Mouse (Mus musculus) testis, adult 2 months (tissue): ENCODE measurements around the gene Ttbk2.

Experiments used
- CTCF ChIP-seq: fragments of 200-500 bp; IDR thresholded peaks from 2 replicates; pipeline ENCODE4 v1.5.1; 2012; ENCODE audit warnings: low read depth, mild to moderate bottlenecking, inconsistent platforms, low read length, moderate library complexity; ENCODE audit not compliant: control insufficient read depth, insufficient read depth, insufficient replicate concordance
- POLR2A ChIP-seq: fragments of 200-500 bp; IDR thresholded peaks from 2 replicates; pipeline ENCODE4 v1.6.1; 2012; ENCODE audit warnings: low read depth, mild to moderate bottlenecking, inconsistent platforms, low read length, moderate library complexity; ENCODE audit not compliant: control insufficient read depth

GRCm38 (mm10) chr2:120707041-120707440 is 143.4 kb downstream of the Ttbk2 start:
- TF ChIP-seq POLR2A (no peak), CTCF (no peak)
